Mouse (Mus musculus) embryonic facial prominence, embryonic 12.5 days (tissue): ENCODE measurements around the gene Fggy. TPM values are rescaled to one million over a fixed set of nuclear protein-coding genes. Genes with fewer than 3 reads are reported as not detected.

Experiments
- ATAC-seq: fragments of 200-750 bp; cut with Nextera tagmentation; 2 replicates; pipeline ENCODE4 v1.8.0; 2017; ENCODE audit not compliant: insufficient number of reproducible peaks, insufficient read depth, low FRiP score, low TSS enrichment
- H3K27ac ChIP-seq: fragments of 300-500 bp; sonication (generic); 2 replicates; pipeline ENCODE4 v1.5.1; 2016; ENCODE audit warnings: mild to moderate bottlenecking
- H3K27me3 ChIP-seq: fragments of 300-500 bp; sonication (generic); 2 replicates; pipeline ENCODE4 v1.6.1; 2016; ENCODE audit warnings: mild to moderate bottlenecking, moderate library complexity
- H3K36me3 ChIP-seq: fragments of 300-500 bp; sonication (generic); 2 replicates; pipeline ENCODE4 v1.6.1; 2016; ENCODE audit warnings: mild to moderate bottlenecking
- H3K4me1 ChIP-seq: fragments of 300-500 bp; sonication (generic); 2 replicates; pipeline ENCODE4 v1.6.1; 2016
- H3K4me2 ChIP-seq: fragments of 300-500 bp; sonication (generic); replicated peaks from 2 replicates; pipeline ENCODE4 v1.6.1; 2016; ENCODE audit warnings: mild to moderate bottlenecking, moderate library complexity
- H3K4me3 ChIP-seq: fragments of 300-500 bp; sonication (generic); 2 replicates; pipeline ENCODE4 v1.5.1; 2016; ENCODE audit warnings: mild to moderate bottlenecking
- H3K9ac ChIP-seq: fragments of 300-500 bp; sonication (generic); 2 replicates; pipeline ENCODE4 v1.6.1; 2016; ENCODE audit warnings: mild to moderate bottlenecking, moderate library complexity
- H3K9me3 ChIP-seq: fragments of 300-500 bp; sonication (generic); 2 replicates; pipeline ENCODE4 v1.6.1; 2016; ENCODE audit warnings: mild to moderate bottlenecking, moderate library complexity
- WGBS: fragments of 180-500 bp; shearing (Covaris S2); methylation state at CpG from one replicate; pipeline ENCODE4 v1.1.7; 2016; 5-methylcytosine and 5-hydroxymethylcytosine counted together
- polyA plus RNA-seq: library from polyadenylated mRNA; unstranded; fragments of >200 nt; fragmentation: Nextera tagmentation; extraction: Ambion mirVana; gene quantifications from 2 replicates; pipeline ENCODE4 v1.2.1, GENCODE M21; 2016

The Fggy gene
- polyA plus RNA-seq, 1 experiment from 2014 or later: 9.4 TPM

DNA sequence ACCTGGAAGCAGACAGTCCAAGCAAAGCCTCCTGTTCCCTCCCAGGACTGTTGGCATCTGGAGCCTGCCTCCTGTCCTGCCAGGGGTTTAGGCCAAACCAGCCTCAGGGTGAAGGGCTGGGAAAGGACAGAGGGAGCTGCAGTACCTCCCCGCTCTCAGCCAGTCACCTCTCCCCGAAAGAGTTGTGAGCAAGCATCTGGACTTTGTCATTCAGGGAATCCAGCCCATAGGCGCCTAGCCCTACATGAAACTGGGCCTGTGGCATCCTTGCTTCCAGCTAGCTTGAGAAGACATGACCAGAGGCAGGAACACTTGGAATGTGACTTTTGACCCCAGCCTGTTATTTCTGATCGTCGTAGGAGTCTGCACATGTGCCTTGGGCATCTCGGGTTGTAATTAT is 237.3 kb downstream of the Fggy start:
- no peak for ATAC-seq
- Histone ChIP-seq H3K9ac (no peak overlapping the region), H3K4me3 (no peak overlapping the region), H3K27me3 (no peaks in the 10 kb centered on the region), H3K4me1 (peaks cover 25% of the 10 kb centered on the region), H3K9me3 (no peaks in the 10 kb centered on the region), H3K27ac (0 out of 2 replicates have a peak overlapping the region, but pooled peaks have one; percentile 17), H3K4me2 (no peak overlapping the region), H3K36me3 (no peaks in the 10 kb centered on the region)
- 20% methylated on average over 6 of the region's 6 CpGs for WGBS

DNA sequence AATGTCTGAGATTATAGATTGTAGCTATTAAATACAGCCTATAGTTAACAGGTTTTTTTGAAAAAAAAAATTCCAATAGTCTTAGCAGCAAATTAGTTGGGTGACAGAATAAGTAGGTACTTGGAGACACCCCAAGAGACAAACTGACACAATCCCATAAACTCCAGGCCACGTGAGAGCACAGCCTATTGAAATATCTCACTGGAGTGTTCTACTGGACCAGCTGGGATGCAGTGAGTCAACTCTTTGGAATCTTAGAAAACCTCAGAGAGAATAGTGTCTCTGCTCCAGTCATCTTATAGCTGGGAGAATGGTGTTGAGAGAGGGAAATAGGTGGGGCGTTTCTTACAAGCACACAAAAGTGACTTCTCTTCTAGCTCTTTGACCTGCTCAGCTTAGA is 238.0 kb downstream of the Fggy start:
- H3K4me1 ChIP-seq: peaks cover 25% of the 10 kb centered on the region
- 62% methylated on average over 2 of the region's 2 CpGs for WGBS
- no peaks in the 10 kb centered on the region for H3K36me3 ChIP-seq
- H3K9me3 ChIP-seq: no peaks in the 10 kb centered on the region
- no peak for ATAC-seq
- H3K4me2 ChIP-seq: no peak overlapping the region
- H3K27me3 ChIP-seq: no peaks in the 10 kb centered on the region
- no peak overlapping the region for H3K9ac ChIP-seq
- no peak overlapping the region for H3K4me3 ChIP-seq
- H3K27ac ChIP-seq: no peak overlapping the region

DNA sequence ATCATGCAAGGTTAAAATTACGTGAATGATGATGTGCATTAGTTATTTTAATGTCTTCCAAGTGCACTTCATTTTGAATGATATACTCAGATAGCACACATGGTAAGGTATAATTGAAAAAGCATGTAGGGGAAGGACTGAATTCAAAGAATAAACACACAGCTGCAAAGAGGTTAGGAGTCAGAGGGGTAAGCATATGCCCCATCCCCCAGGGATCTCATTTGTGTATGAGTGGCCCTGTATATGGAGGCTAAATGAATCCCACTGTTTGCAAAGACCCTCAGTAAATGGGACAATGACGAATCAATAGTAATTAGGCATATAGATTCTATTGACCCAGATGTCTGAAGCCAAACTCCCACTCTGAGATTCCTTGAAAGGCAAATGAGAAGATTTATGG is 262.3 kb downstream of the Fggy start:
- H3K27ac ChIP-seq: no peak overlapping the region
- no peak overlapping the region for H3K9ac ChIP-seq
- no peak overlapping the region for H3K4me2 ChIP-seq
- H3K36me3 ChIP-seq: no peaks in the 10 kb centered on the region
- no peaks in the 10 kb centered on the region for H3K9me3 ChIP-seq
- peaks cover 21% of the 10 kb centered on the region for H3K4me1 ChIP-seq
- 17% methylated on average over 2 of the region's 2 CpGs for WGBS
- no peaks in the 10 kb centered on the region for H3K27me3 ChIP-seq
- 0 out of 2 replicates have a peak, but pooled peaks have one; percentile 72 for ATAC-seq
- no peak overlapping the region for H3K4me3 ChIP-seq

DNA sequence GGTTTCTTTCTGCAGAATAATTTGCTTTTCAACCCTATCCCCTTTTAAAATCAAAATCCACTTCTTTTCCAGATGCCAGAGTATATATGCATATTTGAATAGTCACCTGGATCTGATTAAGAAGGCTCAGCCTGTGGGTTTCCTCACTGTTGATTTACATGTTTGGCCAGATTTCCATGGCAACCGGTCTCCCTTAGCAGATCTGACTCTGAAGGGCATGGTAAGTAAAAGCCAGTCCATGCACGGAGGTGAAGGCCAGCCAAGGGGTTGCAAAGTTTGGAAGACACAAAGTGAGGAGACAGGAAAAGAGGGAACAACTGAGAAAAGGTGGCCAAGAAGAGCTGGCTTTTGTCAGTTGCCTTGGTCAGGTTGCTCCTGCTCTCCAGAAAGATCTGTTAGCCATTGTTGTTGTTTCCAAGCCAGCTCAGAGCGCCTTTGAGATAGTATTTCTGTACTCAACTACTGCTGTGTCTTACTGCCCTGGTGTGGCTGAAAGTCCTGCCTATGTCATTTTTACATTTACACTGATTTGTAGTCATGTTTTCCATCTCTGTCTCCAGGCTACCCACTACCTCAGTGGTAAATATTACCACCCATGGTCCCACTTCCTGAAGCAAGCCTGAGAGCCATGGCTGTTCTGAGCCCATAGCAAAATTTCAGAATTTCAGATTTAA is 264.7 kb downstream of the Fggy start:
- Histone ChIP-seq H3K9ac (no peak overlapping the region), H3K27ac (peak overlapping the region; percentile 77), H3K4me1 (peaks cover 21% of the 10 kb centered on the region), H3K27me3 (no peaks in the 10 kb centered on the region), H3K36me3 (no peaks in the 10 kb centered on the region), H3K9me3 (no peaks in the 10 kb centered on the region), H3K4me2 (no peak overlapping the region; the same call in 1 of the 2 replicates), H3K4me3 (no peak overlapping the region)
- ATAC-seq: peak; percentile 83; the same call in 1 of the 2 replicates
- 39% methylated on average over 3 of the region's 3 CpGs for WGBS

DNA sequence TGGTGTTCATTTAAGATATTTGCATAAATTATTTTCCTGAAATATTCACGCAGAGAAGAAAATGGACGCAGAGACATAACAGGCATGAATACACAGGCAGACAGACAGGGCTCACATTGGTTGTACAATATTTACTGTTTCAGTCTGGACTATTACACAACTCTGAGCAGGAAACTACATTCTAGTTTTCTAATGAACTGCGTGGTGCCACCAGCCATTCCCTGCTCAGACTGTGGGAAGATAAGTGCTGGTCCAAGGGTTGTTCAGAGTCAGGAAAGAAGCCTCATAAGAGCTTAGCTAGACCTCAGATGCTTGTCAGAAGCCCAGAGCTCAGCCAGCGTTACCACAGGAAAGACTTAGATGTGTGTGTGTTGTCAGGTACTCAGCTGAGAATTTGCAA is 270.9 kb downstream of the Fggy start:
- 87% methylated on average over 4 of the region's 4 CpGs for WGBS
- no peaks in the 10 kb centered on the region for H3K4me1 ChIP-seq
- no peak for ATAC-seq
- H3K4me3 ChIP-seq: no peak overlapping the region
- H3K27ac ChIP-seq: no peak overlapping the region
- no peak overlapping the region for H3K4me2 ChIP-seq
- no peaks in the 10 kb centered on the region for H3K9me3 ChIP-seq
- H3K27me3 ChIP-seq: no peaks in the 10 kb centered on the region
- no peak overlapping the region for H3K9ac ChIP-seq
- H3K36me3 ChIP-seq: no peaks in the 10 kb centered on the region

DNA sequence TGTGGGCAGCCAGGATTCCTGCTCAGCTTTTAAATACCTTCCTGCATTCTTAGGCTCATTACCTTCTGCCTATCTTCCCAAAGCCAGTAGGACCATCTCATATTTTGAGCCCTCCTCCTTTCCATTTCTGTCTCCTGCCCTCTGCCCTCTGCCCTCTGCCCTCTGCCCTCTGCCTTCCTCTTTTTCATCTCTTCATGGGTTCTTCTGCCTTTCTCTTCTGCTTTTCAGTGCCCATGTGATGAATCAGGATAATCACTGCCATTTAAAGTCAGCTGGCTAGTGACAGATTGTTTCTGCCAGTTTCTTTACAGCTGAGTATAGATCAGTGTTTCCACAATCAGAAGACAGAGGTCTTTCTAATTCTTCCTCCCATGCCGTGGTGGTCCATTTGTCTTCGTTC is 273.0 kb downstream of the Fggy start:
- 79% methylated on average over 2 of the region's 2 CpGs for WGBS
- H3K9ac ChIP-seq: no peak overlapping the region
- no peaks in the 10 kb centered on the region for H3K4me1 ChIP-seq
- H3K4me3 ChIP-seq: no peak overlapping the region
- no peak overlapping the region for H3K4me2 ChIP-seq
- no peaks in the 10 kb centered on the region for H3K9me3 ChIP-seq
- no peak overlapping the region for H3K27ac ChIP-seq
- no peaks in the 10 kb centered on the region for H3K27me3 ChIP-seq
- ATAC-seq: no peak
- no peaks in the 10 kb centered on the region for H3K36me3 ChIP-seq

DNA sequence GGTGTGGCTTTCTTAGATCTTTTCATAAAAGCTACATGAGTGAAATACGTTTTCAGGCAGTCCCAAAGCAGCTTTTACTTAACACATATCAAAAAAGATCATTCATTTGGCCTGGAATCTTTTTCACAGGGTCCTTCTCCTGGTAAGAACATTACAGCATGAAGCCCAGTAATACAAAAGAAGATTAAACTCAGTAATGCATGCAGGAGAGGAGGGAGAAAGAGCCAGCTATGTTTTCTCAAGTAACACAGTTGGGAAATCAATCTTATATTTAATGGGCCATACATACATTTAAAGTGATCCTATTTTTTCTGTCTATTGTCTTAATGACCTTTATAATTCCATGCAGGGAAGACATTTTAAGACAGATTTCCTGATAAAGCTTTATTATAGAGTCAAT is 282.6 kb downstream of the Fggy start:
- H3K36me3 ChIP-seq: no peaks in the 10 kb centered on the region
- 80% methylated on average over 1 of the region's 1 CpGs for WGBS

DNA sequence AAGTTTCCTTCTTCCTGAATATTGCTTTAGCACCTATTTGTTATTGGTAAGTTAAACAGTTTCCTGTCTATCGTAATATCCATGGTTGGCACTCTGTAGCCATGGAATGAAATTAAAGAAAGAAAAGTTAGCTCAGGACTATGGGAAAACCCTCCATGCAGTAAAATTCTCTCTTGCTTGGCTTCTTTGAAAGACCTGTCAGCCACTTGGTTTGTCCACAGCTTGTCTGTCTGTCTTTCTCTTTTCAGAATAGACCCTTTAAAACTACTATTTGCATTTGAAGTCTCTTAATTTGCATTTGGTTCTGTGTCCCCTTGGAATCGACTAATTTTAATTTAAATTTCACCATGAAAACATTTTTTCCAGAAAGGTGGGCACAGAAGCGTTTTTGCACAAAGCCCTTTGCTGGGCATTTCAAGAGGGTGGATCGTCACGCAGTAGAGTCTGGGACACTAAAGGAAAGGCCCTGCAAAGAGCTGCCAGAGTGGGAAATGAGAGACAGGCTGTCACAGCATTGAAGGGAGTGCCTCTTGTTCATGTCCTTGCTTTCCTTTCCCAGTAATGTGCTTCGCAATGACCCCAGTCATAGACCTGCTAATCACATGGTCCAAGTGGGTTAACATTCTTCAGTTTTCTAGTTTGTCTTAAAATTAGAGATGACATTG is 283.2 kb downstream of the Fggy start:
- 83% methylated on average over 6 of the region's 6 CpGs for WGBS
- Histone ChIP-seq H3K4me3 (no peak overlapping the region), H3K4me1 (no peaks in the 10 kb centered on the region), H3K4me2 (no peak overlapping the region), H3K27ac (no peak overlapping the region), H3K36me3 (no peaks in the 10 kb centered on the region), H3K9ac (no peak overlapping the region), H3K9me3 (no peaks in the 10 kb centered on the region), H3K27me3 (no peaks in the 10 kb centered on the region)
- ATAC-seq: no peak

More for the DNA sequence above, 282.6 kb downstream of the Fggy start:
- no peak for ATAC-seq
- no peaks in the 10 kb centered on the region for H3K4me1 ChIP-seq
- H3K9me3 ChIP-seq: no peaks in the 10 kb centered on the region
- no peak overlapping the region for H3K4me2 ChIP-seq
- H3K4me3 ChIP-seq: no peak overlapping the region
- H3K9ac ChIP-seq: no peak overlapping the region
- no peak overlapping the region for H3K27ac ChIP-seq
- no peaks in the 10 kb centered on the region for H3K27me3 ChIP-seq

DNA sequence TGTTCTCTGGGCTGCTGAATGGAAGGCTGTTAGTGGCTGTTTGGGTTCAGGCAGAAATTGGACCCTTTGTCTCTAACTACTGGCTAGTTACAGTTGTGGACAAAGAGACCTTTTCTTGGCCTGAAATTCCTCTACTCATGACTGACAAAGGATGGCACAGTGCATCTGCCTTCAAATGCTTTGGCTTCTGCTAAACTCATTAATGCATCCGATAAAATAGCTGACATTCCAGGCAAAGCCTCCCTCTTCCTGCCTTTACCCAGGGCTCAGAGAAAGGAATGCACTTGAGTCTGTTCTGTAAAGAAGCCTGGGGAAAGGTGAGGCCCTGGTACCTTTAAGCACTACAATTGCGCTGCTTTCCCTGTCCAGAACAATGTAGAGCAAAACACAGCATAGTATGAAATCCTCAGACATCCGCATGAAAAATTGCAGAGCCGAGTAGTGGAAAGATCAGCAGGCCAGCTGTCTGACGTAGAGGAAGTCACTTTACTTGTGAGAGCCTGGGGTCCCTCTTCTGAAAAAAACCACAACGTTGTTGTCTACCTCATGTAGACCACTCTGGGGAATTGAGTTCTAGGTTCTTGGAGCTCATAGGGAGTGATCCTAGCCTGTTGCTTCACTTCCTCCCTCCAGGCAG is 288.8 kb downstream of the Fggy start:
- Histone ChIP-seq H3K36me3 (no peaks in the 10 kb centered on the region), H3K9ac (no peak overlapping the region), H3K27me3 (no peaks in the 10 kb centered on the region), H3K9me3 (no peaks in the 10 kb centered on the region), H3K4me3 (no peak overlapping the region), H3K4me2 (no peak overlapping the region), H3K27ac (peak overlapping the region; percentile 59), H3K4me1 (peaks cover 12% of the 10 kb centered on the region; the same call in 1 of the 2 replicates)
- no peak for ATAC-seq
- 29% methylated on average over 6 of the region's 6 CpGs for WGBS

DNA sequence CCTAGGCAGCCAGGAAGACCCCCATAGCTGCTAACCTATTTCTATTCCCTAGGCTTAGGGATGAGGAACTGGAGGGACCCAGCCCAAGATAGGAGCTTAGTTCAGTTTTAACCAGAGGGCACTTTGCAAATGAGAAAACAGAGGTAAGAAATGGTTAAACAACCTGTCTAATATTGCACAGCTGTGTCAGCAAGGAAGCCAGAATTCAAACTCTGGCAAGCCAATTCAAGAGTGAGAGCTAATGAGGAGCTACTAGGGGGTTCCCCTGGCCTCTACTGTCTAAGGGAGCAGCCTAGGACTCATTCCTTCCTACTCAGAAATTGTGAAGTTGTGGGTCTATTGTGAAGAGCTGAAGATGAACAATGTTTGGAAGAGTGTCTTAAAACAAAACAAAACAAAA is 289.9 kb downstream of the Fggy start:
- no peak overlapping the region for H3K4me3 ChIP-seq
- H3K9ac ChIP-seq: no peak overlapping the region
- peaks cover 12% of the 10 kb centered on the region; the same call in 1 of the 2 replicates for H3K4me1 ChIP-seq
- H3K27ac ChIP-seq: no peak overlapping the region
- no peaks in the 10 kb centered on the region for H3K9me3 ChIP-seq
- no peaks in the 10 kb centered on the region for H3K27me3 ChIP-seq
- ATAC-seq: no peak
- H3K4me2 ChIP-seq: no peak overlapping the region
- no peaks in the 10 kb centered on the region for H3K36me3 ChIP-seq

DNA sequence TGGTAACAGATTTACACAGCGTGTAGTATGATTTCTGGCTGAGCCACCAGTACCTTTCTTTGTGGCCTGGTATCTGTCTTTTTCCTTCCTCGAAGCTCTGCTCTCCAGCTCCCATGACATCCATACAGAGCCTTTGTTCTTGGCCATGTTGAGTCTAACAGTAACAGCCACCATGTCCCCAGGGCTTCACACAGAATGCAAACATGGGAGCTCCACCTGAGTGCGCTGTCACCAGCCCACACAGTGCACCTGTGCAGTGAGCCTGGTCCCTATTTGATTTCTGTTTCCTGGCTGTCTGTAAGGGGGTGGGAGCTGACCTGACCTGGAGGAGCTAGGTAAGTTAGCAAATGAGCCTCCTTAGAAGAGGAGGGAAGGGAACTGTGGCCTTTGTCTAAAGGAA is 290.4 kb downstream of the Fggy start:
- WGBS: 76% methylated on average over 3 of the region's 3 CpGs
- Histone ChIP-seq H3K27ac (no peak overlapping the region), H3K27me3 (no peaks in the 10 kb centered on the region), H3K4me3 (no peak overlapping the region), H3K36me3 (no peaks in the 10 kb centered on the region), H3K9me3 (no peaks in the 10 kb centered on the region), H3K4me1 (peaks cover 12% of the 10 kb centered on the region; the same call in 1 of the 2 replicates), H3K4me2 (no peak overlapping the region), H3K9ac (no peak overlapping the region)
- ATAC-seq: no peak

DNA sequence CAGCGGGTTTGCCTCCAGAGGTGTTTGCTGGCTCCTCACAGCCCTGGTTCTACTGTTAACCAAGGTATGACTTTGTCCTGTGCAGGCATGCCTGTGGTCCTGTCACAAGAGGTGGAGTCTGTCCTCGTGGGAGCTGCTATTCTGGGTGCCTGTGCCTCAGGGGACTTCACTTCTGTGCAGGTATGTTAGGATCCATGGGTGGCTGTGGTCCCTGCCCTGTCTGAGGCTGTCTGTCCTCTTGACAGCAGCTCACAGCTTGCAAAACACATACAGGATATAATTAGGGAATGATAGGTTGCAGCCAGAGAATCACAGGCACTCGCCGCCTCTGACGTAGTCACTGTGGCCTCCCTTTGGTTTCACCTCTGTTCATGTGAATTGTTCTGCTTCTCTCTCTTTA is 292.2 kb downstream of the Fggy start:
- Histone ChIP-seq H3K4me2 (no peak overlapping the region), H3K4me1 (peaks cover 12% of the 10 kb centered on the region; the same call in 1 of the 2 replicates), H3K36me3 (no peaks in the 10 kb centered on the region), H3K27me3 (no peaks in the 10 kb centered on the region), H3K4me3 (no peak overlapping the region), H3K9ac (no peak overlapping the region), H3K27ac (no peak overlapping the region), H3K9me3 (no peaks in the 10 kb centered on the region)
- no peak for ATAC-seq
- WGBS: 71% methylated on average over 5 of the region's 5 CpGs
